In the genomic region with DNA sequence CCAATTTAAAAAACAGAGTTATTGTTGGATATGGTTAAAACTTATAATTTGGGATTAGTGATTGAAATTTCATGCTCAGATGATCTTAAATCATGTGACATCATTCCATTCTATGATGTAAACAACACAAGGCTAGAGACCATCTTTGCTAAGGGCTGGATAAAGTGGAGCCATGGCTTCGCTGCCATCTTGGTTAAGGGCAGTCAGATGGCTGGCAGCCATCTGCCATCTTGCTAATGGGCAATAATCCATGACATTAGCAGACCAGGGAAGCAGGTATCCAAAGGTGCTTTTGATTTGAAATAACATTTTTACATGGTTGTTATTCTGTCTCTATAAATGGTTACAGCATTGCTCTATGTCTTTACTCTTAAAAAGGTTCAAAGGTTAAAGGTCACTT, we compare ENCODE assay signal across 16 mouse cellular contexts. TPM values are rescaled to one million over a fixed set of nuclear protein-coding genes. Genes with fewer than 3 reads are reported as not detected.
"Had no signal": no experiment of that assay in that cellular context is flagged by ENCODE, and none has a peak within 500 bp of the region (broad histone marks: within the 10 kb centered on the region; RNA-seq: fewer than 3 reads in every experiment).

No protein-coding gene starts in this region.

- DNase-seq: liver; liver, embryonic 13.5 days; liver, postnatal 0 days; lung, adult 18-20 months; lung, adult 2 months; lung, embryonic 14.5 days; lung, postnatal 10 days; lung, postnatal 14 days; lung, postnatal 36 days; lung, postnatal 4 days; midbrain, embryonic 14.5 days had no signal

RNA-seq across cellular contexts. Expression of gene Cntn1, which starts 16.9 kb away (rescaled TPM):
- total RNA-seq: liver, adult 2 months; megakaryocyte progenitor cell, adult 5-6 weeks; megakaryocyte, adult 5-6 weeks; megakaryocyte-erythroid progenitor cell, adult 5-6 weeks; monocyte, adult 5-6 weeks had no signal
